Mouse (Mus musculus) heart, postnatal 0 days (tissue): Measurements from ENCODE around the gene Gsta4.

Source experiments
- CTCF ChIP-seq: IDR thresholded peaks from 2 replicates; pipeline ENCODE4 v1.5.1; 2016; ENCODE audit warnings: antibody characterized with exemption, control low read depth, low read depth
- EP300 ChIP-seq: IDR thresholded peaks from 2 replicates; pipeline ENCODE4 v1.6.1; 2016; ENCODE audit warnings: antibody characterized with exemption, low read depth

DNA sequence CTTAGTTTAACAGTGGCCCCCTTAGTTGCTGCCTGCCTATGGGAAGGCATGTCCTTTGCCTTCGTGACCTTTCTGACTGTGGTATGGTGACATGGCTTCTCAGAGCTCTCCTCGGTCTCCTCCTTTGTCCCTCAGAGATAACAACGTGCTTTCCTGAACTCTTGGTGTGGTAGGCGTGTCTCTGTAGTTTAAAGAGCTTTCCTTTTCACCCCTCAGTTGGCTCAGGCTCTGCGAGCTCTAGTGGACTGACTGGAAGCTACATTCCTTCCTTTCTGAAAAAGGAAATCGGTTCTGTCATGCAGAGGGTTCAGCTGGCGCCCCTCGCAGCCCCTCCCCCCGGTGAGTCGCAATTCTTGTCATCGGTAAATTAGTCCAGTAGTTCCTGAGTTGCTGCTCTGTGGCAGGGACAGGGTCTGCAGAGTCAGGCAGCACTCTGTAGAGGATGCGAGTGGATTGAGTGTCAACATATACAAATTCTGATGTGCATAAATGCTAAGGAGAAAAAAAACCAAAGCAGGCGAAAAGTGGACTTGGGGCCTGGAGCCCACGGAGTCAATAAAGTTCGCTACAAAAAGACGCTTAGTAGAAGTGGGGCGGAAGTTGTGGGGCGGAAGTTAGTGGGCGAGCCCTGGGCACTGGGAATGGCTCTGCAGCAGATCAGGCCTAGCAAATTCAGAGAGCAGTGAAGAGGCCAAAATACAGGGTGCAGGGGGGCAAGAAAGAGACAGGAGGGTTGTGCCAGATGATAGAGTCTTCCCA is 15.7 kb upstream of the Gsta4 start:
- TF ChIP-seq CTCF (peak; percentile 20; the same call in 1 of the 2 replicates), EP300 (no peak)
